Mouse (Mus musculus) kidney, postnatal 25 days (tissue): ENCODE measurements around the gene Zfp408.
"Not testable (repeated sequence)": the region's sequence is repeated elsewhere in the genome, so short reads cannot be mapped to it uniquely, and the experiment has no call there.

ENCODE experiments used
- DNase-seq, 2 experiments: peaks; one replicate each; pipeline ENCODE4 v3.0.0; 2021; ENCODE audit warnings: mixed read lengths in 2 of 2

Zfp408 gene

DNA sequence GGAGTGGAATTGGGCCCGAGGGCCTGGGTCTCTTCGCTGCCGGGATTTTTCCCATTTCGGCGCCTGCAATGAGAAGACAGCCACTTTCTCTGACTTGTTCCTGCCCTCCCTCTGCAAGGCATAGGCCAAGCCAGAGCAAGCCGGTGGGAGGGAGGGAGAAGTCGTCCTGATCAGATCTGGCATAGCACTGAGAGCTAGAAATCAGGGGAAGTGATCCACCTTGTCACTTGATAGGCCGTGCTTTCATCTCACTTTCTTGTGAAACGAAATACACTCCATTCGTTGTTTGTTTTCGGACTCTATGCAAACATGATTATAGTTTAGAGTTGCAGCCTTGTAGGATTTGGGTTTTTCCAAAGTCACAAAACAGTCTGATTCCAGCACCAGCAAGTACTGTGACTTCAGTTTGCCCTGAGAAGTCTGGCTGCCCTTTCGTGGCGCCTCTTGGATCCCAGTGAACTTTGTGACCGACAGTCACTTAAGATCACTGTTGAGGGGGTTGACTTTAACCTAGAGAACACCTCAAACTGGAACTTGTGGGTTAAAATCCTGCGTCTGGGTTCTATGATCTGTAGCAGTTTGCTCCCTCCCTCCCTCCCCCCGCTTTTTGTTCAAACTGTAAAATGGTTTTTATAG is 887 bp upstream of the Zfp408 start:
- no peak for DNase-seq

DNA sequence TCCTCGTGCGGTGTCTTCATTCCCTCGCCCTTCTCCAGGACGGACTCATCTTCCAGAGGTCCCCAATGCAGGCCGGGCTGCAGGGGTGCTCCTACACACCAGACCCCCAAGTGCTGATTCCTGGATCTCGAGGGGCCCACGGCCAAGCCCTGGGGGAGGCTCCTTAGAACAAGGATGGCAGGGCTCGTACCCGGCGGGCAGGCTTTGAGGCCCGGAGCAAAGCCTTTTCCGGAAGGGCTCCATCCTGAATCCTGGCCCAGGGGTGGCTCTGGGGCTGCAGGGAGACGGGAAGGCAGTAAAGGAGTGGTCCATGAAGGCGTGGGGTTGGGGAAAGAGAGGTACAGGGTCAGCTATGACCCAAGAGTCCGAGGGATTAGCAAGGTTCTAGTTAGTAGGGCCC is 439 bp downstream of the Zfp408 start:
- no peak for DNase-seq

DNA sequence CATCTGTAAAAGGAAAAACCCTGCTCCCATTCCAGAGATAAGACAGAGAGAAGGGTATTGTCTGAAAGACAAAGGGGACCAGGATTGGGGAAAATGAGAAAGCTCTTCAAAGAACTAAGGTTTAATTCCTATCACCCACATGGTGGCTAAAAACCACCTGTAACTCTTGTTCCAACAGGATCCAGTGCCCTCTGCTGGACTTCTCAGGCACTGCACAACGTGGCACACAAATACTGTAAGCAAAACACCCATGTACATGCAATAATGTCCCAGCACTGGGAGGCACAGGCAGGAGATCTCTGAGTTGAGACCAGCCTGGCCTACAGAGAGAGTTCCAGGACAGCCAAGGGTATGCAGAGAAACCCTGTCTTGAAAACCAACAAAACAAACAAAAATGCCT is 2.9 kb downstream of the Zfp408 start:
- DNase-seq = peak; percentile 66 to 81

DNA sequence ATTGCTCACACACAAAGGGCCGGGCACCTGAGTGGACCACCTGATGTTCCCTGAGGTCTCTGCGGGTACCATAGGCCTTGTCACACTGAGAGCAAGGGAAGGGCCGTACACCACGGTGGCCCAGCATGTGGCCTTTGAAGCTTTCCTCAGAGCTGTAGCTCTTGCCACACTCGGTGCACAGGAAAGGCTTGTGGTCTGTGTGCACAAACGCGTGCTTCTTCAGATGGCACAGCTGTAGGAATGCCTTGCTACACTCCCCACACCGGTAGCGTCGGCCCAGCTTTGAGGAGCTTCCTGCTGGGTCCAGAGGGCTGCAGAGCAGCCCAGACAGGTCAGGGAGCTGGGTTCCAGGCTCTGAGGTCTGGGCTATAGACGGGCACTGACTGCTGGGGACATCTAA is 3.8 kb downstream of the Zfp408 start:
- no peak for DNase-seq

DNA sequence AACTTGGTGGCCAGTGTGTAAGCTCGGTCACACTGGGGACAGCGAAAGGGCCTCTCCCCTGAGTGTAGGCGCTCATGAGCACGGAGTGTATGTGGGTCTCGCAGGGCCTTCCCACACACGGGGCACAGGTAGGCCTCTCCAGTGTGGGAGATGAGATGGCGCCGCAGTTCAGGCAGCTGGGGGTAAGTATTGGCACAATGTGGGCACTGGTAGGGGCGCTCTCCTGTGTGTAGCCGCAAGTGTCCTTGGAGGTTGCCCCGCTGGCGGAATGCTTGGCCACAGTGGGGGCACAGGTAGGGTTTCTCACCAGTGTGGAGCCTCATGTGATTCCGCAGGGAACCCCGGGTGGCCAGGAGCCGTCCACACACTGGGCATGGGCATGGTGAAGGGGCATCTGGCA is 4.2 kb downstream of the Zfp408 start:
- no peak for DNase-seq

DNA sequence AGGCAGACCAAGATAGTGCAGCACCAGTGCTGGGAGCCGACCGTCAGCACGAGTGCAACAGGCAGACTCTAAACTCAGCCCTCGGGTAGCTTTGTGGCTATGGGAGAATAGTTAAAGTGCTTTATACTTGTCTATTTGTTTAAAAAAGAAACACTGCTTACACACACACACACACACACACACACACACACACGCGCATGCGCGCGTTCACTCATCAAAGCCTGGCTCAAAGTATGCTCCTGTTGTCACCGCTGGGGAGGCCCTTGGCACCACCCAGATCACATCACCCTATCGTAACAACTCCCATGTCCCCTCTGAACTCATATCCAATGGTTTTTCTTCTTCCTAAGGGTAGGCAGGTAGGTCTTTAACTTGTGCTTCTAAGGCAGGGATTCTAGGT is 5.6 kb downstream of the Zfp408 start:
- DNase-seq = no peak

DNA sequence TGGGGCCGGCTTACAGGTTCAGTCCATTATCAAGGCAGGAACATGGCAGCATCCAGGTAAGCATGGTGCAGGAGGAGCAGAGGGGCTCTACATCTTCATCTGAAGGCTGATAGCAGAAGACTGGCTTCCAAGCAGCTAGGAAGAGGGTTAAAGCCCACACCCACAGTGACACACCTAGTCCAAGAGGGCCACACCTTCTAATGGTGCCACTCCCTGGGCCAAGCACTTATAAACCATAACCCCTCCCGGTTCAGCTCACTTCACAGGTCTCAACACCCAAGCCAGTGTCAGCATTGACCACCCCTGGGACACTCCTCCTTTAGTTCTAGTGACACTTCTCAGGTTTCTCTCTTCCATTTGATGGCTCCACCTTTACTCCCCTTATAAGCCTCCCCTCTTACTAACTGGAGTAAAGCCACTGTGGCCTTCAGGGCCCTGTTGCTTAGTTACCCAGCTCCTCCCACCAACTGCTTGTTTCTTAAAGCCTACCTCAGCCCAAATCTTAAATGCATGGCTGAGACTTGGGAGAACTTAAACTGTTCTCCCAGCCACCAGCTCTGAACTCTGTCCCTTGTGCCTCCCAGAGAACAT is 6.7 kb downstream of the Zfp408 start:
- DNase-seq = no peak

DNA sequence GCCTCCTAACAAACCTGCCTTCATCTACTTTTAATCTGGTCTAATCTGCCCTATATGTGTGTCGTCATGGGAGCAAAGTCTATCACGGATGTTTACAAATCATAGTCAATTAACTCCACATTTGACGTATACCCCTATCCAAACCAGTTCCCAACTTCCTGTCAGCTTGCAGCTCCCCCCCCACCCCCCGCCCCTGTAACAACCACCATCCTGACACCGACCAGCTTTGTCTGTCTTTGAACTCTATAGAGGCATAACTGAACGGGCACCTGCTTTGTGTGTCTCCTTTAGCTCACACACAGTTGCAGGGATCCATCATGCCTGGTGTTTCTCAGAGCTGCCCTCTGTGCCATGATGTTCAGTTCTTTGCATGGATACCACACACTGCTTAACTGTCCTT is 10.7 kb downstream of the Zfp408 start:
- no peak for DNase-seq

DNA sequence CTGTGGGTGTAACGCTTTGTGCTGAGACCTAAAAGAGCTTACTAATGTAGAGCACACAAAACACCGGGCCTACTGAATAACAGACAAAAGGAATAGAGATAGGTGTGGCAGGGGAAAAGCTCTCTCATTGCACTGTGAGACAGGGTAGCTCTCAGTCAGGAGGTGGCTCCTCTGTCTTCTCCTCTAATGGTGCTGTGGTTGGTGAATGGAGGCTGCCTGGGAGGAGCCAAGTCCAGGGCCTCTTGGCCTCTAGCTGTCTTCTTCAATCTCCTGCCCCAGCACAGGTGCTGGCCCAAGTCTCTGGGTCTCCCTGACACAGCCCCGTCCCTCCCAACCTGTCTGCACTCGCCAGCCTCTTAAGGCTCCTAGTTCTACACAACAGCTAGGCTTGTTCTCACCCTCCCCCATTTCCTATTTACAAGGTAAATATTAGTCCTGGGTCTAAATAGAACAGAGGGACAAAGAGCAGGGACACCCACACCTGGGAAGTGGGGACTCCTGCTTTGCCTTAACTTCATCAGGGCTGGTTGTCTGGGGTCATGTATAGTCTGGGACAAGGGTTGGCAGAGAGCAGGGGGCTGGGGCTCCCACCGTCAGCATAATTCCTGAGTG is 12.8 kb downstream of the Zfp408 start:
- peak in 1 of 2 experiments; percentile 23 for DNase-seq

DNA sequence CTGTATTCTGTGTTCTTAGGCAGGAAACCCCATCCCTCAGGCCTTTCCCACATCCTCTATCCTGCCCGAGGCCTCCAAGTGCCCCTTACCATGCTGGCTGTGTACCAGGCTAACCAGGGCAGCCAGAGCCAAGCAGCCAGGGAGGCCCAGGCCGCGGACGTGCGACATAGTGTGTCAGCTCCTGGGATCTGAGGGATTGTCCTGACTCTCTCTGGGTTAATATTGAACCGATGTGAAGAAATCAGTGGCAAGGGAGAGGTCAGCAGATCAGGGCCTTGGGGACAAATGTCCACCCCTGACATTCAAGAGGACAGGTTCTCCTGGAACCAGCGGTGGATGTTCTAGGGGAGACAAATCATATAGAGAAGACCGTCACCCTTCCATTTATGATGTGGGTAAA is 13.4 kb downstream of the Zfp408 start, which contains the start of gene F2:
Gene F2, minus strand, starts transcription at position 186 of the 400 bp plus-strand sequence.
- peak in 1 of 2 experiments; percentile 23 for DNase-seq

DNA sequence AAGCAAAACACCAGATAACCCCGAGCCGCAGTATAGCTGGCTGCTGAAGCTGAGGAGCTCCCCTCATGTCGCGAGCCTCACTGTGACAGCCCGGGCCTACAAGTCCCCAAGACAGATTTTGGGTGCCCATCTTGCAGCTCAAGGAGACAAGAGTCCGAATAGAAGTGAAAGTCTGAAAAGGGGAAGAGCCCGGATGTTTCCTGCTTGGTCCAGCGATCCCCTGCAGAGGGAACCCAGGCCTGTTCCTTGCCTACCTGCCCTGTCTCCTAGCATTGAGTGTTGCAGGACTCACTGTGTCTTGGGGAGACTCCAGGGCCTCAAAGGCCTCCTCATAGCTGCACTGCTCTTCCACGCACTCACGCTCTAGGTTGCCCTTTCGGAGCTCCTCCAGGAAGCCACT is 14.1 kb downstream of the Zfp408 start:
- DNase-seq = peak in 1 of 2 experiments; percentile 26

DNA sequence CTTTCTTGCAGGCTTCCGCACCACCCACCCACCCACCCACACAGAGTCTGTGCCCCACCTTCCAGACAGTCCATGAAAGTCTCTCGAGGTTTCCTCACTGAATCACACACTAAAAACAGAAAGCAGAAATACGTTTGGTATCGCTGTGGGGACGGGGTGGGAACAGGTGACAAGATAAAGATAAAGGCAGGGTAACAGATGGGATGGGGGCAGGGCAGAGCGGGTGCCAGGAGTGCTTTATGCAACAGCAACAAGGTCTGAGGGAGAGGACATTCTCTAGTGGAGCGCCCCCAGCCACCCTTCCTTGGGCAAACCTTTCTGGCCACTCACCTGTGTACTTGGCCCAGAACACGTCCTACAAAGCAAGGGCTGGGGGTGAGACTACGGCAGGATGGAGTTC is 14.8 kb downstream of the Zfp408 start:
- peak in 1 of 2 experiments; percentile 10 for DNase-seq

DNA sequence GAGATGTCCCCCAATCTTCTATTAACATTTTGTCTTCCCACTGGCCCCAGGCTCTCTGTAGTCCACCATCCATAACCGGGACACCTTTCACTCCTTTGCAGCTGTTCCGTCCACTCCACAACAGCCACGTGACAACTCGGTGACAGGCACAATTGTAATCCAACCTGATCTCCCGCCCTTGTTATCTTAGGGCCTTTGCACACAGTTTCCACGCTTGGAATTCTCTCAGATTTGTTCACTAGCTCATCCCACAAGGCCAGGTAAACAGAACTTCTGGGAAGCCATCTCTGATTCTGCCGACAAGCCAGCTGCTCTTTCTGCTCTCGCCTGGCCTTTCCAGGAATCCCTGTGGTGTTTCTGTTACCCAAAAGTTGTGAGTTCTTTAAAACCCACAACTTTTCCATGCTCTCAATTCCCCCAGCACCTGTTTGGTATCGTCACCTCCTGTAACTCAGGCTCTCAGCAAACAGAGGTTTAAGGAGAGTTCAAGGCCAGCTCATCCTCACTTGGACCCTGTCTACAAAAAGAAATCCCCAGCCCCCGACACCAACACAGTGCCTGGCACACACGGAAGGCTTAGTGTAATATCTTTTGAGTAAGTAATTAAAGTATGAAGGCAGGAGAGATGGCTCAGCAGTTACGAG is 16.1 kb downstream of the Zfp408 start:
- no peak for DNase-seq

DNA sequence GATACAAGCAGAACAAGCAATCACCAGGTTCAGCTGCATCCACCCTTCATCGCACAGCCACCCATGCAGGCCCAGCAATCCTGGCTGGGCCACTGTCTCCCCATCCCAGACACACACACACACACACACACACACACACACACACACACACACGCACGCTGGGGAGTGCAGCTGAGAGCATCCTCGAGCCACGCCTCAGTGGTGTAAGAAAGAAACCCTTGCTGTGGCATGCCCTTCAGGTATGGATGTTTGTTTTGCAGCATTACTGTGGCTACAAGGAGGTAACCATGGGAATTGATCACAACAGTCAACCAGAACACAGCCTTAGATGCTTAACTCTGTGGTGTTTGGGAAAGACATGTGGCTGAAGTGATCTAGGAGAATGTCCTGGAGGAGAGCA is 17.3 kb downstream of the Zfp408 start:
- DNase-seq = no peak

DNA sequence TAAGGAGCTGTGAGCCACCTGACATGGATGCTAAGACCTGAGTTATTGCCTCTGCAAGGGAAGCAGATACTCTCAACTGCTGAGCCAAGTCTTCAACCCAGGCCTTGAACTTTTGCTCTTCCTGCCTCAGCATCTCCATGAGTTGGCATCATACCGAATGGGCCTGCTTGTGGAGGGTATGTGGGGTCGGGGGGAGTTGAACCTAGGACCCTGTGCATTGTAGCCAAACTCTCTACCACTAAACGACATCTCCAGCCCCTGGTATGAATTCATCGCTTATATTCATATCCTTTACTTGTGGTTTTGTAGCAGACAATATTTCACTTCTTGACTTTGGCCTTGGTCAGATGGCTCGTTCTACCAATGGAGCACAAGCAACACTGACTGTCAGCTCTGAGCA is 17.8 kb downstream of the Zfp408 start:
- DNase-seq = no peak

DNA sequence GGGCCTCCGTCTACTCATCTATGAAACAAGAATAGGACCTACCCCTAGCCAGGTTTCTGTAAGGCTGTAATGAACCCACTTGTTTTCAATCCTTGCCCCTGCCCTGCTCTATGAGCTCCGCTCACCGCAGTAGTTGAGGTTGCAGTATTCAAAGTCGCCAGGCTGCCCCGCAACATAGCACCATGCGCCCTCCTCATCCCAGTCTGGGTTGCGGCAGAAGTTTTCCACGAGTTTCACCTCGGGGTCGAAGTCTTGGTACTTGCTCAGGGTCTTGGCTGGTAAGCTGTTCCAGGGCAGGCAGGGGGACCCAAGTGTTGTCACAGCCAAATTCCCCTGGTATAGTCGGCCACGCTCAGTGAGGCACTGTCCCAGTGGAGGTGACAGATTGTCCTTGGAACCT is 19.2 kb downstream of the Zfp408 start:
- no peak for DNase-seq

DNA sequence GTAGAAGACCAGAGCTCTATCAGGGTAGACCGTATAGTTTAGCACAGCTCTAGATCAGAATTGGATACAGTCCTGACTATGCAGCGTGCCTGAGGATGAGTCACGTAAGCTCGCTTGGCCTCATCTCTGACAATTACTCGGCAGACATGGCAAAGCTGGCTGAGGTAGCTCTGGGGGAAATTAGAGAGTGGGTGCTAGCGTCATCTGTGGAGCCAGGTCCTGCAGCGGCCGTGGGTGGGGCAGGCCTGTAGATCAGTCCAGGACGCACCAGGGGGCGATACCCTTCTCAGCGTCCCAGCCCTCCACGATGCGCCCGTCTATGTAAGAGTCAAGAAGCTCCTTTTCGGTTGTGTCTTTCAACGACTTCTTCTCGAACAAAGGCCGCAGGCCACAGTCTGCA is 19.9 kb downstream of the Zfp408 start:
- DNase-seq = no peak

DNA sequence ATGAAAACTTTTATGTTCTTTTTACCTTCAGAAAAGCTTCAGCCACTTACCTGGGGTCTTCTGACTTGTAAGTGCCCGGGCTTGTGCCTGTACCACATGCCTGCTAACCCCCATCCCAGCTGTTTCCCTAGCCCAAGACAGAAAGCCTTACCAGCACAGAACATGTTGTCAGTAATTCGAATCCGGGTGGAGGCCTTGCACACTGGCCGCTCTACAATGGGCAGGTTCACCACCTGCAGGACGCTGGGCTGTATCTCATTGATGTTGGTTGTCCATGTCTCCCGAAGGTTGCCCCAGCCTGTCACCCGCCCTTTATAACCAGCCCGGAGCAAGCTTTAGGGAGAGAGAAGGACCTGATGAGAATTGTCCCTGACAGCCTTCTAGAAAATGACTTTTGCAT is 21.4 kb downstream of the Zfp408 start:
- DNase-seq = no peak

DNA sequence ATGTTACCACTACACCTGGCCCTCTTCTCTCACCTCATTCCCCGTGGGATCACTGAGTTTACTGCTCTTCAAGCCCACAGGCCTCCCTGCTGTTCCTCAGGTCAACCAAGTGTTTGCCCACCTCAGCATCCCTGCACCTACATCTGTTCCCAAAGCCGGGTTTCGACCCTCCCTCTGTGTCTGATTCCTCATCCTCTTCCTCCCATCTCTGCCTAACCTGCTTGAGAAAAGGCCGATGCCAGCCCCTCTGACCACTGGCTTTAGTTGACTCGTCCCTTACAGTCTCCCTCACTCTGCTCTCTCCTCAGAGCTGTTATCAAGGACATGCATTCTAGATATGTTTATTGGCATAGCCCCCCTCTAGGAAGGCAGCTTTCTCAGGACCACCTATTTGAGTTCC is 22.1 kb downstream of the Zfp408 start:
- DNase-seq = no peak

DNA sequence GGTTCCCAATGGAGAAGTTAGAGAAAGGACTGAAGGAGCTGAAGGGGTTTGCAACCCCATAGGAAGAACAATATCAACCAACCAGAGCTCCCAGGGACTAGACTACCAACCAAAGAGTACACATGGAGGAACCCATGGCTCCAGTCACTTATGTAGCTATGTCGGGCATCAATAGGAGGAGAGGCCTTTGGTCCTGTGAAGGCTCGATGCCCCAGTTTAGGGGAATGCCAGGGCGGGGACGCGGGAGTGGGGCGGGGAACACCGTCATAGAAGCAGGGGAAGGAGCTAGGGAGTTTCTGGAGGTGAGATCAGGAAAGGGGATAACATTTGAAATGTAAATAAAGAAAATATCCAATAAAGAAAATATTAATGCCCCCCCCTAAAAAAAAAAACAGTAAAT is 26.2 kb downstream of the Zfp408 start:
- DNase-seq = not testable (repeated sequence)

DNA sequence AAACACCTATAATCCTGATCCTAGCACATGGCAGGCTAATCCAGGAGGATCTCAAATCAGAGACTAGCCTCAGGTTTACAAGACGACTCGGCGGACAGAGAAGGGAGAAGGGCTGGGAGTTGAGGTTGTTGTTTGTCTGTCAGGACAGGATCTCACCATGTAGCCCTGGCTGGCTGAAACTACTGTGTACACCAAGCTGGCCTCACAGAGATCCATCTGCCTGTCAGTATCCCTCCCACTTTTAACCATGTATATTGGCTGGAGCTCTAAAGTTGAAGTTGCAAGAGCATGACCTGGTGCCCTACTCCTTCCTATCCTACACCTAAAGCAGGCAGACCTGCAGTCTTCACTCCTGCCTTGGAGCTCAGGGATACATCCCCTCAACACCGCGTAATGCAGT is 27.2 kb downstream of the Zfp408 start:
- DNase-seq = no peak

DNA sequence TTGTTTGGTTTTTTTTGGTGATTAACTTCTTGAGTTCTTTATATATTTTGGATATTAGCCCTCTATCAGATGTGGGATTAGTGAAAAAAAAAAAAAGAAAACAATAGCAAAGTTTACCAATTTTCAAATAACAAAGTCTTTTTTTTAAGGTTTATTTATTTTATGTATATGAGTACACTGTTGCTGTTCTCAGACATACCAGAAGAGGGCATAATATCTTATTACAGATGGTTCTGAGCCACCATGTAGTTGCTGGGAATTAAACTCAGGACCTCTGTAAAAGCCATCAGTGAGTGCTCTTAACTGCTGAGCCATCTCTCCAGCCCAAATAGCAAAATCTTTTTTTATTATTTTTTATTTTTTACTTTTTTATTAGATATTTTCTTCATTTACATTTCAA is 40.2 kb downstream of the Zfp408 start:
- DNase-seq = not testable (repeated sequence)

DNA sequence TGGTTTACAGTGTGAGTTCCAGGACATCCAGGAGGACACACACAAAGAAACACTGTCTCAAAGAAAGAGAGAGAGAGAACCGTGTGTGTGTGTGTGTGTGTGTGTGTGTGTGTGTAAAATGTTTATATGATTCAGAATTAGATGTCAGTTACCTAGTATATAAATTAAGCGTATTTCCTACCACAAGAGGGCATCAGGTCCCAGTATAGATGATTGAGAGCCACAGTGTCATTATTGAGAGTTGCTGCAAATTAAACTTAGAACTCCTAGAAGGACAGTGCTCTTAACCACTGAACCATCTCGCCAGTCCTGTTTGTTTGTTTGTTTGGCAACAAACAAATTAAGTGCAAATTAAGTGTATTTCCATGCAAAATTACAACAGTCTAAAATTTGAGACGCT is 47.2 kb downstream of the Zfp408 start:
- DNase-seq = no peak

DNA sequence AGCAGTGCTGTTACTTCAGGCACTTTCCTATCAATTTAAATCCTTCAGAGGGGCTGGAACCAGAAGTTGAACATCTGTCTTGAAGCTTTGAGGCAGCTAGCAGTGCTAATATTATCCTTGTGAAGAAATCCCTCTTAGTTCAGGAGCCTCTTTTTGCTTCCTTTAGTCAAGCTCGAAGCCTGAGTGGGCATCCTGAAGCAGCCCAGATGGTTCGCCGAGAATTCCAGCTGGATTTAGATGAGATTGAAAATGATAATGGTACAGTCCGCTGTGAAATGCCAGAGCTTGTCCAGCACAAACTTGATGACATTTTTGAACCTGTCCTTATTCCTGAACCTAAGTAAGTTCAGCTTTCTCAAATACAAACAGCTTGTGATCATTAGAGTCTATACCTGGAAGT is 49.1 kb downstream of the Zfp408 start:
- no peak for DNase-seq
